Comparison of ENCODE assay signal across 17 mouse cellular contexts in genomic region chr4:102630261-102630660, GRCm38 (mm10).
DNase-seq lines count a peak whose midpoint lies in the region; ATAC-seq lines count a peak whose summit lies in the region.
"Had no signal": no experiment of that assay in that cellular context is flagged by ENCODE, and none has a peak within 500 bp of the region (broad histone marks: within the 10 kb centered on the region; RNA-seq: fewer than 3 reads in every experiment).

No protein-coding gene starts in this region.

- H3K4me2 ChIP-seq in hindbrain, embryonic 13.5 days, result no peak overlapping the region
- H3K4me2 ChIP-seq in lung, embryonic 15.5 days, result no peak overlapping the region
- H3K4me2 ChIP-seq in forebrain, embryonic 15.5 days (replicated peaks), result no peak overlapping the region
- H3K4me2 ChIP-seq: embryonic facial prominence, embryonic 12.5 days had no signal

- peak overlapping the region; percentile 45; the same call in 1 of the 2 replicates for H3K27ac ChIP-seq in hindbrain, embryonic 10.5 days
- no peak overlapping the region for H3K27ac ChIP-seq in hindbrain, embryonic 13.5 days
- H3K27ac ChIP-seq in lung, embryonic 15.5 days, result peak overlapping the region; percentile 53
- no peak overlapping the region for H3K27ac ChIP-seq in forebrain, embryonic 15.5 days (replicated peaks)
- H3K27ac ChIP-seq: embryonic facial prominence, embryonic 12.5 days had no signal

- H3K9me3 ChIP-seq in hindbrain, embryonic 10.5 days, result no peaks in the 10 kb centered on the region
- no peaks in the 10 kb centered on the region for H3K9me3 ChIP-seq in hindbrain, embryonic 13.5 days
- no peaks in the 10 kb centered on the region for H3K9me3 ChIP-seq in lung, embryonic 15.5 days
- no peaks in the 10 kb centered on the region for H3K9me3 ChIP-seq in forebrain, embryonic 15.5 days
- H3K9me3 ChIP-seq: embryonic facial prominence, embryonic 12.5 days had no signal

- peaks cover 21% of the 10 kb centered on the region for H3K4me1 ChIP-seq in hindbrain, embryonic 10.5 days (replicated peaks)
- H3K4me1 ChIP-seq in hindbrain, embryonic 13.5 days (replicated peaks), result peaks cover 14% of the 10 kb centered on the region
- peaks cover 10% of the 10 kb centered on the region for H3K4me1 ChIP-seq in lung, embryonic 15.5 days
- peaks cover 8% of the 10 kb centered on the region; the same call in 1 of the 2 replicates for H3K4me1 ChIP-seq in forebrain, embryonic 15.5 days
- H3K4me1 ChIP-seq: embryonic facial prominence, embryonic 12.5 days had no signal

- no peak for ATAC-seq in hindbrain, embryonic 13.5 days (ENCODE audit: low FRiP score)
- no peak for ATAC-seq in lung, embryonic 15.5 days (ENCODE audit: borderline replicate concordance, extremely low read depth, low FRiP score, low TSS enrichment)
- ATAC-seq in forebrain, embryonic 15.5 days (replicated peaks), result no peak
- ATAC-seq: forebrain, postnatal 0 days had no signal

- no peak overlapping the region for H3K4me3 ChIP-seq in hindbrain, embryonic 10.5 days
- H3K4me3 ChIP-seq in hindbrain, embryonic 13.5 days, result no peak overlapping the region
- H3K4me3 ChIP-seq in lung, embryonic 15.5 days, result no peak overlapping the region
- H3K4me3 ChIP-seq in forebrain, embryonic 15.5 days, result no peak overlapping the region
- H3K4me3 ChIP-seq: embryonic facial prominence, embryonic 12.5 days had no signal

- DNase-seq in adrenal gland, postnatal 14 days, result peak; percentile 8
- no peak for DNase-seq in adrenal gland, postnatal 10 days
- no peak for DNase-seq in hindbrain, embryonic 10.5 days (ENCODE audit: low spot score)
- no peak for DNase-seq in lung, postnatal 36 days
- peak; percentile 30 for DNase-seq in kidney, postnatal 14 days
- DNase-seq: adrenal gland, adult 8-10 months; cerebellum, adult 18-20 months; cerebellum, postnatal 36 days; forebrain, postnatal 0 days; gastrocnemius, postnatal 14 days; lung, adult 2 months; right cerebral cortex, adult 18-20 months; thymus, postnatal 4 days had no signal

- H3K9ac ChIP-seq in hindbrain, embryonic 13.5 days, result no peak overlapping the region
- no peak overlapping the region for H3K9ac ChIP-seq in lung, embryonic 15.5 days
- H3K9ac ChIP-seq in forebrain, embryonic 15.5 days (replicated peaks), result no peak overlapping the region
- H3K9ac ChIP-seq: embryonic facial prominence, embryonic 12.5 days; forebrain, postnatal 0 days had no signal

- WGBS in hindbrain, embryonic 10.5 days, result 50% methylated on average over 6 of the region's 6 CpGs
- 43% methylated on average over 6 of the region's 6 CpGs for WGBS in hindbrain, embryonic 13.5 days
- WGBS in lung, embryonic 15.5 days, result 28% methylated on average over 6 of the region's 6 CpGs
- 55% methylated on average over 6 of the region's 6 CpGs for WGBS in forebrain, embryonic 15.5 days

- no peaks in the 10 kb centered on the region for H3K27me3 ChIP-seq in hindbrain, embryonic 10.5 days (ENCODE audit: insufficient read depth, poor library complexity, severe bottlenecking)
- no peaks in the 10 kb centered on the region for H3K27me3 ChIP-seq in hindbrain, embryonic 13.5 days
- no peaks in the 10 kb centered on the region for H3K27me3 ChIP-seq in lung, embryonic 15.5 days
- no peaks in the 10 kb centered on the region for H3K27me3 ChIP-seq in forebrain, embryonic 15.5 days
- H3K27me3 ChIP-seq: embryonic facial prominence, embryonic 12.5 days had no signal

- H3K36me3 ChIP-seq in hindbrain, embryonic 10.5 days, result no peaks in the 10 kb centered on the region
- no peaks in the 10 kb centered on the region for H3K36me3 ChIP-seq in hindbrain, embryonic 13.5 days
- H3K36me3 ChIP-seq in lung, embryonic 15.5 days, result no peaks in the 10 kb centered on the region
- H3K36me3 ChIP-seq in forebrain, embryonic 15.5 days, result no peaks in the 10 kb centered on the region
- H3K36me3 ChIP-seq: embryonic facial prominence, embryonic 12.5 days had no signal

Comparison
In these comparisons a context has a peak if more than half of its experiments do, and no peak if none do; other contexts are left out.
1. DNase-seq: peak in adrenal gland, postnatal 14 days (single experiment) and kidney, postnatal 14 days (single experiment); none in adrenal gland, postnatal 10 days (single experiment), hindbrain, embryonic 10.5 days (single experiment) and lung, postnatal 36 days (single experiment).
2. H3K27ac ChIP-seq: peak in hindbrain, embryonic 10.5 days (single experiment) and lung, embryonic 15.5 days (single experiment); none in hindbrain, embryonic 13.5 days (single experiment) and forebrain, embryonic 15.5 days (single experiment).